Comparison of ENCODE assay signal across 8 mouse cellular contexts in the genomic region with DNA sequence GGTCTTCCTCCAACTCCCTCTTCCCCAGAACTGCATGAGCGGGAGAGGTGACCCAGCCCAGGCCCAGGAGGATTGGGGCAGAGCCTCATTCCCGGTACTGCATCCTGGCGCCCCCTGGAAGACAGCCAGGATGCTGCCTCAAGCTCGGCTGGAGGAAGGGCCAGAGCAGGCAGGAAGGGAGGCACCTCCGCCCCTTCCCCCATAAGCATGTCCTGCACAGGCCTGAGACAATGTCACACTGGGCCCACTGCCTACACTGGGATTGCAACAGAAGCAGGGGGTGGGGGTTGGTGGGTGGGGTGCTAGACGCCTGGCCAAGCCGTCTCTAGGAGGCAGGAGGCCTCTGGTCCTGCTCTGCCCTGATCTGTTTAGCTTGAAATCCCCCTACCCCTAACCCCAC. TPM values are rescaled to one million over a fixed set of nuclear protein-coding genes. Genes with fewer than 3 reads are reported as not detected.
DNase-seq lines count a peak whose midpoint lies in the region; ATAC-seq and TF ChIP-seq lines count a peak whose summit lies in the region.

No protein-coding gene starts in this region.

- no peaks in the 10 kb centered on the region for H3K27me3 ChIP-seq in ES-Bruce4 (ENCODE audit: control insufficient read depth, insufficient read depth, low read length, poor library complexity, severe bottlenecking)
- H3K27me3 ChIP-seq in heart, embryonic 13.5 days (replicated peaks), result 0 out of 2 replicates have a peak, but pooled peaks cover 2% of the 10 kb centered on the region
- H3K27me3 ChIP-seq in kidney, embryonic 16.5 days (ENCODE audit: insufficient read depth, low read length), result 0 out of 2 replicates have a peak, but pooled peaks cover 5% of the 10 kb centered on the region
- no peaks in the 10 kb centered on the region for H3K27me3 ChIP-seq in midbrain, embryonic 16.5 days (ENCODE audit: control insufficient read depth, insufficient read depth, low read depth, low read length)

- peak; percentile 40; the same call in 1 of the 2 replicates for ATAC-seq in heart, embryonic 13.5 days (ENCODE audit: extremely low read depth, insufficient number of reproducible peaks, low FRiP score, low TSS enrichment)
- ATAC-seq in kidney, embryonic 16.5 days (ENCODE audit: low FRiP score, low TSS enrichment), result peak; percentile 66; the same call in 1 of the 2 replicates
- 0 out of 2 replicates have a peak, but pooled peaks have one; percentile 21 for ATAC-seq in midbrain, embryonic 16.5 days
- no peak for ATAC-seq in activated CD4-positive, CD25-positive, alpha-beta regulatory T cell, adult 4 months
- ATAC-seq in inflammation-experienced regulatory T-cells, adult 6 months, result no peak

- no peak overlapping the region for H3K9ac ChIP-seq in ES-Bruce4 (ENCODE audit: low read depth, poor library complexity, severe bottlenecking)
- no peak overlapping the region for H3K9ac ChIP-seq in heart, embryonic 13.5 days
- H3K9ac ChIP-seq in kidney, embryonic 16.5 days (replicated peaks; ENCODE audit: low read length), result no peak overlapping the region
- no peak overlapping the region for H3K9ac ChIP-seq in midbrain, embryonic 16.5 days (ENCODE audit: low read depth, low read length)

- H3K27ac ChIP-seq in ES-Bruce4 (ENCODE audit: insufficient read depth, low read length), result peak overlapping the region; percentile 38
- H3K27ac ChIP-seq in heart, embryonic 13.5 days (replicated peaks), result peak overlapping the region; percentile 83
- peak overlapping the region; percentile 80 for H3K27ac ChIP-seq in kidney, embryonic 16.5 days (ENCODE audit: low read length)
- no peak overlapping the region for H3K27ac ChIP-seq in midbrain, embryonic 16.5 days (ENCODE audit: low read length)

- peaks cover 8% of the 10 kb centered on the region for H3K4me1 ChIP-seq in ES-Bruce4 (ENCODE audit: control insufficient read depth, insufficient read depth, low read length)
- peaks cover 37% of the 10 kb centered on the region for H3K4me1 ChIP-seq in heart, embryonic 13.5 days
- H3K4me1 ChIP-seq in kidney, embryonic 16.5 days (ENCODE audit: insufficient read depth, low read length), result peaks cover 12% of the 10 kb centered on the region; the same call in 1 of the 2 replicates
- no peaks in the 10 kb centered on the region for H3K4me1 ChIP-seq in midbrain, embryonic 16.5 days (ENCODE audit: control insufficient read depth, insufficient read depth, low read length)

- no peak for TF ChIP-seq CTCF in ES-Bruce4 (IDR thresholded peaks at IDR 0.05; ENCODE audit: low read depth, low read length)

- no peak for TF ChIP-seq POLR2A in ES-Bruce4 (IDR thresholded peaks at IDR 0.05; ENCODE audit: insufficient read depth, low read length)

- intact Hi-C loops in left cerebral cortex, postnatal 14 days (cut with DNase I), result no loop called here

- H3K9me3 ChIP-seq in ES-Bruce4 (replicated peaks; ENCODE audit: control insufficient read depth, insufficient read depth, low read length, poor library complexity, severe bottlenecking), result no peaks in the 10 kb centered on the region
- H3K9me3 ChIP-seq in heart, embryonic 13.5 days, result no peaks in the 10 kb centered on the region
- no peaks in the 10 kb centered on the region for H3K9me3 ChIP-seq in kidney, embryonic 16.5 days (ENCODE audit: low read length)
- H3K9me3 ChIP-seq in midbrain, embryonic 16.5 days (replicated peaks; ENCODE audit: control insufficient read depth, low read length, poor library complexity, severe bottlenecking), result no peaks in the 10 kb centered on the region

- TF ChIP-seq EP300 in ES-Bruce4 (IDR thresholded peaks at IDR 0.05; ENCODE audit: insufficient read depth, low read depth, low read length), result no peak

- H3K36me3 ChIP-seq in ES-Bruce4 (ENCODE audit: control insufficient read depth, insufficient read depth, low read length, poor library complexity, severe bottlenecking), result no peaks in the 10 kb centered on the region
- peaks cover 5% of the 10 kb centered on the region for H3K36me3 ChIP-seq in heart, embryonic 13.5 days
- 0 out of 2 replicates have a peak, but pooled peaks cover 3% of the 10 kb centered on the region for H3K36me3 ChIP-seq in kidney, embryonic 16.5 days (ENCODE audit: insufficient read depth, low read length)
- H3K36me3 ChIP-seq in midbrain, embryonic 16.5 days (ENCODE audit: control insufficient read depth, insufficient read depth, low read length), result no peaks in the 10 kb centered on the region

- no peak overlapping the region for H3K4me2 ChIP-seq in heart, embryonic 13.5 days
- H3K4me2 ChIP-seq in kidney, embryonic 16.5 days (replicated peaks; ENCODE audit: low read depth, low read length), result no peak overlapping the region
- H3K4me2 ChIP-seq in midbrain, embryonic 16.5 days (ENCODE audit: low read length), result no peak overlapping the region

- WGBS in heart, embryonic 13.5 days, result 25% methylated on average over 7 of the region's 7 CpGs
- 44% methylated on average over 7 of the region's 7 CpGs for whole genome bisulfite sequencing in kidney, embryonic 16.5 days
- 26% methylated on average over 7 of the region's 7 CpGs for WGBS in midbrain, embryonic 16.5 days

- H3K4me3 ChIP-seq in ES-Bruce4 (ENCODE audit: low read depth, low read length), result no peak overlapping the region
- H3K4me3 ChIP-seq in heart, embryonic 13.5 days, result no peak overlapping the region
- no peak overlapping the region for H3K4me3 ChIP-seq in kidney, embryonic 16.5 days (ENCODE audit: low read length)
- no peak overlapping the region for H3K4me3 ChIP-seq in midbrain, embryonic 16.5 days (ENCODE audit: low read depth, low read length)

- peak; percentile 61 to 76 for DNase-seq in adrenal gland, postnatal 36 days
- DNase-seq in left cerebral cortex, postnatal 14 days (ENCODE audit: low spot score in 2 of 2), result no peak

RNA-seq across cellular contexts. Expression of gene Mfng, which starts 12.7 kb away (rescaled TPM):
- polyA plus RNA-seq in ES-Bruce4 (2011; ENCODE audit: insufficient read depth, insufficient read length, low read depth, missing spikeins), result 4.4 and 5.2 TPM in 2 replicates
- 10 to 100 TPM; 12.3 to 16.7 TPM for total RNA-seq in adrenal gland, postnatal 36 days (2021)
- 13.7 and 15.8 TPM in 2 replicates for polyA plus RNA-seq in heart, embryonic 13.5 days (2015; fragmentation: Nextera tagmentation; extraction: Ambion mirVana)
- polyA plus RNA-seq in kidney, embryonic 16.5 days (2015; fragmentation: Nextera tagmentation; extraction: Ambion mirVana), result 28.7 and 31.7 TPM in 2 replicates
- polyA plus RNA-seq in midbrain, embryonic 16.5 days (2015; fragmentation: Nextera tagmentation; extraction: Ambion mirVana), result 13.5 and 19.7 TPM in 2 replicates
- polyA plus RNA-seq in activated CD4-positive, CD25-positive, alpha-beta regulatory T cell, adult 4 months (2017; shearing (Covaris generic)), result 10 to 100 TPM; 47.5 to 55.4 TPM
- polyA plus RNA-seq in inflammation-experienced regulatory T-cells, adult 6 months (2017; shearing (Covaris generic)), result 10 to 100 TPM; 45.8 to 70.7 (median 62.8) TPM
- 1 to 10 TPM; 5.6 to 6.7 TPM for total RNA-seq in left cerebral cortex, postnatal 14 days (2021)

RNA-seq across cellular contexts. Expression of gene Card10, which starts 16.9 kb away (rescaled TPM):
- polyA plus RNA-seq in ES-Bruce4 (2011; ENCODE audit: insufficient read depth, insufficient read length, low read depth, missing spikeins), result 19.6 and 21.5 TPM in 2 replicates
- total RNA-seq in adrenal gland, postnatal 36 days (2021), result 1 to 10 TPM; 5.9 to 9.8 TPM
- polyA plus RNA-seq in heart, embryonic 13.5 days (2015; fragmentation: Nextera tagmentation; extraction: Ambion mirVana), result 5.1 and 5.3 TPM in 2 replicates
- 9.9 and 10.6 TPM in 2 replicates for polyA plus RNA-seq in kidney, embryonic 16.5 days (2015; fragmentation: Nextera tagmentation; extraction: Ambion mirVana)
- 1.8 and 2.2 TPM in 2 replicates for polyA plus RNA-seq in midbrain, embryonic 16.5 days (2015; fragmentation: Nextera tagmentation; extraction: Ambion mirVana)
- not detected for polyA plus RNA-seq in activated CD4-positive, CD25-positive, alpha-beta regulatory T cell, adult 4 months (2017; shearing (Covaris generic))
- polyA plus RNA-seq in inflammation-experienced regulatory T-cells, adult 6 months (2017; shearing (Covaris generic)), result under 1 TPM; 0.15 to 0.26 (median 0.19) TPM
- total RNA-seq in left cerebral cortex, postnatal 14 days (2021), result 1 to 10 TPM; 4.0 to 5.1 TPM

RNA-seq across cellular contexts. Expression of gene Cdc42ep1, which starts 56.5 kb away (rescaled TPM):
- polyA plus RNA-seq in ES-Bruce4 (2011; ENCODE audit: insufficient read depth, insufficient read length, low read depth, missing spikeins), result 9.2 and 10.5 TPM in 2 replicates
- total RNA-seq in adrenal gland, postnatal 36 days (2021), result 10 to 100 TPM; 36.8 to 52.6 TPM
- polyA plus RNA-seq in heart, embryonic 13.5 days (2015; fragmentation: Nextera tagmentation; extraction: Ambion mirVana), result 34.2 and 36.1 TPM in 2 replicates
- polyA plus RNA-seq in kidney, embryonic 16.5 days (2015; fragmentation: Nextera tagmentation; extraction: Ambion mirVana), result 58.5 and 59.7 TPM in 2 replicates
- 11.4 and 13.6 TPM in 2 replicates for polyA plus RNA-seq in midbrain, embryonic 16.5 days (2015; fragmentation: Nextera tagmentation; extraction: Ambion mirVana)
- polyA plus RNA-seq in activated CD4-positive, CD25-positive, alpha-beta regulatory T cell, adult 4 months (2017; shearing (Covaris generic)), result not detected
- polyA plus RNA-seq in inflammation-experienced regulatory T-cells, adult 6 months (2017; shearing (Covaris generic)), result not detected
- 10 to 100 TPM in 1 of 2 experiments, 1 to 10 TPM in 1; 6.5 to 11.0 TPM for total RNA-seq in left cerebral cortex, postnatal 14 days (2021)

Comparison
In these comparisons a context has a peak if more than half of its experiments do, and no peak if none do; other contexts are left out.
1. DNase-seq: peak in adrenal gland, postnatal 36 days (2 of 2); none in left cerebral cortex, postnatal 14 days (0 of 2).
2. ATAC-seq: peak in heart, embryonic 13.5 days (single experiment), kidney, embryonic 16.5 days (single experiment) and midbrain, embryonic 16.5 days (single experiment); none in activated CD4-positive, CD25-positive, alpha-beta regulatory T cell, adult 4 months (single experiment) and inflammation-experienced regulatory T-cells, adult 6 months (single experiment).
3. RNA of gene Cdc42ep1, which starts 56.5 kb away (polyA plus RNA-seq): 58.5 to 59.7 TPM in kidney, embryonic 16.5 days, 34.2 to 36.1 TPM in heart, embryonic 13.5 days, 11.4 to 13.6 TPM in midbrain, embryonic 16.5 days and 9.2 to 10.5 TPM in ES-Bruce4; not detected in activated CD4-positive, CD25-positive, alpha-beta regulatory T cell, adult 4 months and not detected in inflammation-experienced regulatory T-cells, adult 6 months; every median in the first group is over 10 times any median in the second.